Mouse (Mus musculus) embryonic fibroblast, embryonic 13.5 days (primary cell): ENCODE data around the gene Ngly1.

Experiments
- CTCF ChIP-seq: IDR thresholded peaks from 2 replicates; pipeline ENCODE4 v1.5.1; 2011; ENCODE audit warnings: mild to moderate bottlenecking, control low read depth, low read length, moderate library complexity, borderline replicate concordance; ENCODE audit not compliant: insufficient read depth
- POLR2A ChIP-seq: IDR thresholded peaks from 2 replicates; pipeline ENCODE4 v1.6.1; 2011; ENCODE audit warnings: low read depth, mild to moderate bottlenecking, control low read depth, low read length, moderate library complexity

GRCm38 (mm10) chr14:16283966-16284365, 34.9 kb downstream of the Ngly1 start:
- no peak for TF ChIP-seq POLR2A
- no peak for TF ChIP-seq CTCF
